Mouse (Mus musculus): ENCODE data around the gene Apol9b.

DNA sequence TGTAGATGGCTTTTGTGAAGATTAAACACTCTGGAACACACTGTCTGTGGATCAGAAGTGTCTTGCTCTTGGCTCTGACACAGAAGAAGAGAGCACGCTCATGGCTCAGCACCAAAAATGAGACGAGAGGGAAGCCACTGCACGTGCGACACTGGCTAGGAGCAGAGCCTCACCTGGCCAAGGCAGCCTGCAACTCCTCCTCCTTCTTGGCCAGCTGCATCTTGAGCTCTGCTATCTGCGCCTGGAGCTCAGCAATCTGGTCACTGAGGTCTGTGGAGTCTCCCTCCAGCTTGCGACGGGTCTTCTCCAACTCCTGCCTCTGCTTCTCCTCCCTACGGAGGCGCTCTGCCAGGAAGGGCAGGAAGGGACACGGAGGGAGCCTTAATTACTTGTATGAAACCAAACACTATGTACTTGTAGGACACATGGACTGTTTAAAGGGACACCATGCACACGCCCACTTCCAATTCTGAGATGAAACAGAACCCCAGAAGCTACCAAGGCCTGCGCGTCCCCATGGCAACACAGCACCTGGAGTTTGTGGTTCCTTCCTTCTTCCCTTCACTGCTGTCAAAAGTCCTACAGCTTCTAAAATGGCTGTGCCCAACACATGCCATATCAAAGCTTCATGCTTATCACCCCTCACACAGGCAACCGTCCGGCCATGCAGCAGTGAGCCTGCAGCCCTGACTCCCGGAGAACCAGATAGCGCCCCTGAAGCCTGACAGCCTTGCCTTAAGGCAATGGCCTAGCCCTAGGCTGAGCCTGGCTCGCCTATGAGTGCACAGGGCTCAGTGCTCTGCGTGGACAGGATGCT, 44.5 kb downstream of the Apol9b start:
- TF ChIP-seq POLR2A (IDR thresholded peaks at IDR 0.05; ENCODE audit: borderline replicate concordance, control insufficient read depth, low read depth, low read length) (peak; percentile 44; the same call in 1 of the 2 replicates), CTCF (IDR thresholded peaks at IDR 0.05; ENCODE audit: control insufficient read depth, insufficient read depth, low read length) (no peak)

Measured in bone marrow, adult 2 months (tissue).